Mouse (Mus musculus) right cerebral cortex, postnatal 10 days (tissue): ENCODE measurements at regions not wholly inside any gene's neighbourhood (a gene's known extent, or its start where the extent isn't known, plus 50 kb on each side); places are given as distances from the start of the nearest gene placed in this dataset.

ENCODE experiments used
- DNase-seq, 2 experiments: peaks; one replicate each; pipeline ENCODE4 v3.0.0; 2021; ENCODE audit warnings: low spot score in 2 of 2

DNA sequence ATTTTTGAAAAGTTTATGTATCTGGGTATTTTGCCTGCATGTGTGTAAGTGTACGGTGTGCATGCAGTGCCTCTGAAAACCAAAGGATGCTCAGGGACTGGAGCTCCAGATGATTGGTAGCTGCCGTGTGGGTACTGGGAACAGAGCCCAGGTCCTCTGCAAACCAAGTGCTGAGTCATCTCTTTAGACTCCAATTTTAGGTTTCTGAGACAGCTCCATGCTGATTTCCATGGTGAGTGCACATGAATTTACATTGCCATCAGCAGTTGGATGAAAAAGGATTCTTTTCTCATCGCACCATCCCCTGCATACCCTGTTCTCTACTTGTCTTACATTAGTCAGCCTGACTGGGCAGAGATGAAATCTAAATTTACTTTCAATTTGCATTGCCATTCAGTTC, 122.1 kb upstream of the Otogl start:
- DNase-seq: peak; percentile 57 to 76

DNA sequence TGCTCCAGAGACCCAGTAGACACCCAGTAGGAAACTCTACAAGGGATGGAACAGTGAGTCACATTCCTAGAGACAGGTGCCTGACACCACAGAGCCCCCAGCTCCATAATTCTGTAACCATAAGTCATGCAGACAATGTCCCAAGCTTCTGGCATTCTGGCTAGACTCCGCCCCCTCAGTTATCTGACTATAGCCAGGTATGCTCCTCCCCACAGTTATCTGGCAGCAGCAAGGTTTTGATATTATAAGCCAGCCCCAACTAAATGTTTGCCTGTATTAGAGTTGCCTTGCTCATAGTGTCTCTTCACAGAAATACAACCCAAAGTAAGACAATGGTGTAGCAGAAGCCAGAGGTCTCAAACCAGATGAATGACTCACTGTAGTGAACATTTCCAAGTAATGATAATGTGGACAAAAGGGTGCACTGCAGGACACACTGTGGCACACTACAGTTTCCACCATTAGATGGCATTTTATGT, 121.4 kb upstream of the Otogl start:
- DNase-seq: no peak

DNA sequence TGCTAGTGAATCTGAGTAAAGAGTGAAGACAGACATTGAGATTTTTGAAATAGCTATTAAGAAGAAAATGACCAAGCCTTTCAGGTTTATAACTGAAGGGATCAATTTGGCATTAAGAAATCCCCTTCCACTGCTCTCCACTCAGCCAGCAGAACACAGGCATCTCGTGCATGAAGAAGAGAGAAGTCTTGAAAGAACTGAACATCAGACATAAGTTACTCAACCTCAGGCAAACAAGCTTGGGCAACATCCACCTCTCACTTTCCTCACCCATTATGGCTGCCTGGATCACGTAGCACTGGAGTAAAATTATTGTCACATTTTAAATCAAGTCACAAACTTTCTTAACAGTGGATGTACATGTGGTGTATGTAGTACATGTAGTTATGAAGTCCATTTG, 115.6 kb upstream of the Otogl start:
- no peak for DNase-seq

DNA sequence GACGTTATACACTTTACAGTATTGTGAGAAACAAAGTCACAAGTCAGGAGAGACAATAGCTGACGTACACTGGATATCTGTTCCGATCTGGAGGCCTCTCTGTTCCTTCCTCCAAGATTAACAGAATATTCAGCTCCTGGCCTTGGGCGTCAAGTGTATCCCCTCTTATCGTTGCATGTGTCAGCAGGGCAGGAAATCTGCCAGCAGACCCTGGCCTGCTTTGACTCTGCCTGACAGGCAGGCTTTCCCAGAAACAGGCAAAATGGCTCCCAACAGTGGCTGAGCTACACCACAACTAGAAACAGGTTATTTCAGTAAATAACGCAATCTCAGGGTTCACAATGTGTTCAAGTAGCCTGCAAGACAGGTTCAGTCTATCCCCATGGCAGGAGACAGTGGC, 112.3 kb upstream of the Otogl start:
- DNase-seq: no peak

DNA sequence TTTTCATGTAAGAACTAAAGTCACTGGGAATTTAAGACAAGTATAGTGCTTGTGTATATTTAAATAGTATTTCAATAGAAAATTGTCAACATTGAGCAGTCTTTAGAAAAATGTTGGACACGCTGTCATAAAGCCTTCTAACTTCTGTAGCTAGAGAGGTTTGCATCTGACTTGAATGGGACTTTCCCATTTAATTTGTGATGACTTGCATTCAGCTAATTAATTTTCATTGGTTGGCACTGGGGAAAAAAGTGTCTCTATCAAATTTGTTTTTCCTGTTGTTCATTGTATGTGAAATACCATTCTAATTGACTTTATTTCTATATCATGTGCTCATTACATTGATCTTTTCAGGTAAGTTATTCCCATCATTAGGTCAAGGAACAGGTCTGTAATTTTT, 104.6 kb upstream of the Otogl start:
- no peak for DNase-seq

DNA sequence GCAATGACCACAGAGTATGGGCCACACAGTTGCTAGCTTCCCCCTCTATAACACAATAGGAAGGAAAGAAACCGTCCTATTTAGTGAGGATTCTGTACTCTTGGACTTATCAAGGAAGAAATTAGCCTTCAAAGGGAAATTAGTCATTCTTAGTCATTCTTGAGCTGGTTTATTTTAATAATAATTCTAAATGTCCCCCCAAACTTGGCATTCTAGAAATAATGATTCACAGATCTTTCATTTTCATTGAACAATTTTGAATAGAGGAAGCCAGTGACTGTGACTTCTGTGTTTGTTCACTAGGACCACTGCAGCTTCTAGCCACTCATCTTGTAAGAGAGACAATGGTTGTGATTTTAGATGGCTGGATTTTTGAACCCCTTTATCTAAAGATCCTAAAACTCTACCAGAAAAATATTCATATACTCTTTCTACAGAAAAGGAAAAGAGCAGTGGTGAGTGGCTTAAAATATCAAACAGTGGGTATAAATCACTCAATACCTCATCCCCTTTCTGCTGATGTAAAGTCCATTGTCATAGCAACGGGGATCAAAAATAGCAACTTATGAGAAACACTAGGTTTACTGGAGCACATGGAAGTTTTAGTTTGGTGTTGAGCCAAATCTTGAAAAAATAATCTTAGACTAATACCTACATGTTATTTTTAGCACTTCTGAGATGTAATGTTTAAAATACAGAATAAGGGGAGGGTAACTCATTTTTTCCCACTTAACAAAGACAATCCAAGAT, 83.1 kb upstream of the Otogl start:
- no peak for DNase-seq

DNA sequence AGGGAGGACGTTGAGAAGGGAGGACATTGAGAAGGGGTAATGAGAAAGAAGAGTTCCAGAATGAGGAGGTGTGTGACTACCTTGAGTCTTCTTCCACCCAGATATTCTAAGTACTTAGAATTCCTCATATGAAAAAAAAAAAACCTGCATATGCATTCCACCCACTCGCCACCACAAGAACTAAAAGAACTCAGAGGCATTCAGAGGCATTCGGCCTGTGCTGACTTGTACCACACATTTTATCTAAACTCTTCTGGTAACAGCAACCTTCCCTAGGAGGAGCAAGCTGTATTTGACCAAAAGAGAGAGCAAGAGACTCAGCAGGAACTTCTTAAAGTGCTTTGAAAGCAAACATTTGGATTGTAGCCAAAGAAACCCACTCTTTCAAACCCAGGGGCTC, 80.7 kb upstream of the Otogl start:
- peak in 1 of 2 experiments; percentile 31 for DNase-seq

DNA sequence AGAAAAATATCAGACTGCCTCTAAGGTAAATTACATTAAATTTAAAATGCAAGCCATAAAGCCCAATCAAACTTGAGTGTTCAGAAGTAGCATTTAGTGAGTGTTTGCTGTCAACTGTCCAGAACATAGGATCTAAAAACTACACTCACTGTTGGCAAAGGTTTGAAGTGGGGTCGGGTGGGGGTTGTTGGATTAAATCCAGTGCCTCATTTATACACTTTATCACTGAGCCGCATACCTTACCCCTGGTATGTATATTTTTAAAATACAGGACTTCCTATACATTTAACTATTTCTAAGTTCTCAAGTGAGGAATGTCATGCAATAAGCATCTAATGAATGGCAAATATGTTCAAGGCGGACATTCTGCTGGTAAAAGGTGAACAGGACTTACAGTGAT, 78.6 kb upstream of the Otogl start:
- no peak for DNase-seq

DNA sequence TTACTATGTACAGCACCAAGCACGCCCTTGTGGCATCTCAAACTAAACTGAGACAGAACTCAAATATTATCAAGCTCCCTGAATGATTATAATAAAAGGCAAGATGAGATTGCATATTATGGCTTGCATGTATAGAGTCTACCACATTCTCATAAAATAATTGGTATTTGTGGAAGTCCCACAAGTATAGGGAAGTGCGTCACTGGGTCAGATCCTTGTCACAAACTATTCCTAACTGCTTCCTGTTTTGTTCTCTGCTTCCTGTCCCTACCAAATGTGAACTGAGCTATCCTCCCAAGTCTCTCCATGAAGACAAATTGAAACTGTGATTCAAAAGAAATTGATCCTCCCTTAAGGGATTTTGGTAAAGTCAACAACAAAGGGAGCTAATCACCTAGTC, 78.0 kb upstream of the Otogl start:
- no peak for DNase-seq

DNA sequence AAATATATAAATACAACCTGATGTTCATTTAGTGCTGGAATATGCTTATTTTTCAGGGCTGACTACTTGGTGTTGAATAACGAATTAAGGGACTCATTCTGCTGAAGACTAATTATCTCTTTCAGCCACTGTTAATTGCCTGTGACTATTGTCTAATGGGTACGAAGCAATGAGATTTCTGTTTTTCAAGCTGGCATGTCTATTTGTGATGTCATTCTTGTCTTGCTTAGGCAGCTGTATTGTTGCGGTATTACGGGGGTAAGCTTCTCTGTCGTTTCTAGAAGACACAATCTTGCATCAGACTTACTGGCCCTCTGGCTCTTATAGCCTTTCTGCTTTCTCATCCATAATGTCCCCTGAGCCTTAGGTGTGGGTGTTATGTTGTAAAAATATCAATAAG, 70.7 kb upstream of the Otogl start:
- DNase-seq: no peak

DNA sequence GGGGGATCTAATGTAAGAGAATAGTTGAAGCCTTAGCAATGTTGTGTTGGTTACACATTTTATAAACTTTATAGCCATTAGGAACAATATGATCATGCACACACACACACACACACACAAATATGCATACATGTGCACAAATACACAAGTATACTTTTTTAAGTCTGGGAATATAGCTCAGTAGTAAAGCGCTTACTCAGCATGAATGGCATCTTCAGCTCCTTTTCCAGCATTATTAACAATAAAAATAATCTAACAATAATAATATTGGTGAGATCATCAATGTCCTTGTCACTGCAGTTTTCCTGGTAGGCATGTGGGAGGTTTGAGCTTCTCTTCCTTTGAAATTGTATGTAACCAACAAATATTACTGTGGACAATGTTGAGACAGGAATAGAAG, 70.1 kb upstream of the Otogl start:
- no peak for DNase-seq

DNA sequence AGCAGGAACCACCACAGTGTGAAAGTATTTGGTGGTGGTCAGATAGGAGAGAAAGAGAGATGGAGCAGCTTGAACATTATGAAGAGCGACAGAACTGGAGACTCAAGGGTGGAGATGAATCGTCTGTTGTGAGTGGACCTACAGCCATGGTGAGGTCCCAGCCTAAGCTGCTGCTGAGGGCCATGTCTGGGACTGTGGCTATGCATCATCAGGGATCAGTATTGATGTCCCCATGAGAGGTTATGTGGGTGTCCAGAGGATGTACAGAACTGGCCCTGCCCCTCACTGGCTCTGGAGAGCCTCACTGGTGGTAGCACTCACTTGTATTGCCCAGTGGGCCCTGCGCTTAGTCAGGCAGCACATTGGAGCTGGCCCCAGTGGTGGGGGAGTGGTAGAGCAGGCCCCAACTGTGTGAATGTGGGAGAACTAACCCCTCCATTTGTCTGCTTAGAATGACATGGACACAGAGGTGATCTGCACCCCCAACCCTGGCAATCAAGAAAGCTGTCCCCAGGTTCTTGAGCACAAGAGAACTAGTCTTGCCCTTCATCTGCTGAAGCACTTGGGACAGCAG, 64.5 kb upstream of the Otogl start:
- no peak for DNase-seq

DNA sequence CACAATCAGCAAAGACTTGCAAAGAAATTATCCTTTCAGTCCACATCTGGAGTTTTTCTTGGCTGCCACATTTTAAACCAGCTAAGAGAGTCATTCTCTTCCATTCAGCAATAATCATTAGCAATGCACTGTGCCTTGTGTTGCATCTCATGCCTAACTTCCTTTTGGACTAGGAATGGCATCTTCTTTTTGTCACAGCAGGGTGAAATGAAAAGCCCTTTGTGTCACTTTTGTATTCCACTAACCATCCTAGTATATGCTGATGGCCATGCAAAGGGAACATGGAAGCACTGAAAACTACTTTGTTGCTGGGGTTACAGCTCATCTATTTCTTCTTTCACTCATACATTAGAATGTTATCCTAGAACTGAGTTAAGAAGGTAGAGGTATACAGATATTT, 59.8 kb upstream of the Otogl start:
- DNase-seq: no peak

DNA sequence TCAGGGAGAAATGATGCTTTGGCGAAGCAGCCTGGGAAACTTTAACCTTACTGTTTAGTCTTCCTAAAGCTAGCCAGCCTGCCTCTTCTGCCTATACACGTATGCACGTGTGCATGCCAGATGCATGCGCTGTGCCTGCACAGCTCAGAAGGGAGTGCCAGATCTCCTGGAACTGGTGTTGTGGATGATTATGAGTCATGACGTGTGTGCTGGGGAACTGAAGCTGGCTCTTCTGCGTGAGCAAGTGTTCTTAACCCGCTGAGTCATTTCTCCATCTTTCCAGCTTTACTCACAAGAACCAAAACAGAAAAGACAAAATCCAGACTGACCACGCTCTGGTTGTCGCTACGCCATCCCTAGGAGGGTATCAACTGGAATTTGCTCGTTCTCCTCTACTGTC, 55.1 kb upstream of the Otogl start:
- no peak for DNase-seq

DNA sequence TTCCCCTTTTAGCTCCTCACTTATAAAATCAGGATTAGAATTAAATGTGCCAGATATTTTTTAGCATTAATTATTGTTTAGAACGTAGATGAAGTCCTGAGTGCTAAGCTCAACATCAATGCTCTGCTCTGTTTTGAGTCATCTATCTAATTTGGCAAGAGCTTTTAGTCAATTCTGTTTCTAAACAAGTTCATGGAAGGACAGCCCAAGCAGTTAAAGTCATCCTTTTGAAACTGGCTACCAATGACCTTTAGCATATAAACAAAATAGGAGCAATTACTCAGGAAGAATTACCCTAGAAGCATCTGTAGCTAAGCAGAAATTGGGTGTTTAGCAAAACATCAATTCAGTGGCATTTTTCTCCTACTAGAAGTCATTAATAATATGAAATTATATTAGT, 52.1 kb upstream of the Otogl start:
- DNase-seq: no peak

DNA sequence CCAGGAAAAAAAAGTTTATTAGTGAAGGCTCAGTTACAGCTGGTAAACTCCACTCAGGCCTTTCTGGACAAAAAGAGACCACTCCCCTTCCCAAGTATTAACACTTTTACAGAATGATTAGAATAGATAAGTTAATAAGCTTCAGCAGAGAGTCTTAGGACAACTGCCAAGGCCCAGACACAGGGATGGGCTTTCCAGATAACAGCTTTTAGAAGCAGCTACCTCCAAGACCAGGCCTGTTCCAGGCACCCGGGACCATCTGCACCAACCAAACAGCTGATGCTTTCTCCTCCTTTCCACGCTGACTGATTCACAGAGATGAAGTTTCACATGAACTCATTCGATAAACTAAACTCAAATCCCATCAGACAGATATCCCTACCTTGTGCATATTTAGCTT, 50.2 kb upstream of the Otogl start:
- no peak for DNase-seq
